Mouse (Mus musculus): ENCODE data around the gene Zmiz1.

DNA sequence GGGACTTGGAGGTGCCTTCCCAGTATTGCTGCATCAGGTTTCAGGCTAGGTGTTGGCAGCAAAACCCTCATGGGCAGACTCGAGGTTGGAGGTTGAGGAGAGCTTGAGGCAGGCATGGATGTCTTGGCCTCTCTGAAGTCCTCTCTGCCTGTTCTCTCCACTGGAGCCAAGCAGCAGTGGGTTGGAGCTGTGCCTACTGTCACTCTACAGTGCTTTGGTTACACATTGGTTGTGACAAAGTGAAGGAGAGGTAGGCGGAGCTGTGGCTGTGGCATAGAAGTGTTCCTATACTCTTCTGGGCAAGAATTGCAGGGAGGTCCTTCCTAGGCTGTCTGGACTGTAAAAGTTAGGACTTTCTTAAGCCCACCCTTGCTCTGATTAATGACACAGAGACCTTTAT, 237.4 kb downstream of the Zmiz1 start:
- TF ChIP-seq CTCF (conservative IDR thresholded peaks at IDR 0.05 in 1 of 2, IDR thresholded peaks at IDR 0.05 in 1 of 2; ENCODE audit: low read depth in 2 of 2, low read length in 2 of 2) = no peak
- TF ChIP-seq TCF12 (IDR thresholded peaks at IDR 0.05; ENCODE audit: low read depth, low read length) = no peak
- no peak for TF ChIP-seq KAT2A (IDR thresholded peaks at IDR 0.05; ENCODE audit: insufficient replicate concordance, low read length)
- TF ChIP-seq POLR2A (IDR thresholded peaks at IDR 0.05; ENCODE audit: low read depth, low read length) = no peak

Measured in CH12.LX (cell line).